Mouse (Mus musculus) lung, postnatal 25 days (tissue): ENCODE results near the gene Dagla.
A peak's percentile ranks its signal among the peaks of the same experiment; 100 is the strongest.

Source experiments
- DNase-seq: peaks from one replicate; pipeline ENCODE4 v3.0.0; 2022; ENCODE audit warnings: low spot score

The Dagla gene

DNA sequence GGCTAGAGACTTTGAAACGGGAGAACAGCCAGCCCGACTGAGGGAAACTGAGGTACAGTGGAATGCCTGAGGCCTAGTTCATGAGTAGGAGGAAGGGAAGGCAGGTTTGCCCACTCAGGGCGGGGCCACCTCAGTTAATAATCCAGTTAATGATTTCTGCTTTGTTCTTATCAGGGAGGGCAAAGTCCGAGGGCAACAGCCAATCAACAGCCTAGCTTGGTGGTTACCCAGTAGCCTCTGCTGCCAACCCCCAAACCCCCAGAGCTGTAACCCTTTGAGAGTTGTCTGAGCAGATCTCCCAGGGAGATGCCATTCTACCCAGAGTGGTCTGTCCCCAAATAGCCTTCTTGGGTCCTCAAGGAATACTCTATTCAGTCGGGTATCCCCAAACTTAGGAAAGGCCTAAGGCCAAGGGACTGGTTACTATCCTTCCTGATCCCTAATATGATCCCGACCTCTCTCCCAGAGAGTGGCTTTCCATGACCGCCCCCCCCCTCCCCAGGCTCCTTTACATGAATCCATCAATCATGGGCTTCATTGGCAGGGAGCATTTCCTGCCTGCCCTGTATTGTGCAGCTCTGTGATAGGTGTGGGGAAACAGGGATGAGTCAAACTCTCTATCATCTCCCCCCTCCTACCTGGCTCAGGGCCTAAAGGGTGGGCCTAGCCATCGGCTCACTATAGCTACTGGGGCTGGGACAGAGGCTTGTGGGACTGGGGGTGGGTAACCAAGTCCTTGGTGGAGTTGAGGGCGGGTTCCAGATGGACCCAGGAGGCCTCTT, 68.7 kb downstream of the Dagla start:
- DNase-seq = no peak

DNA sequence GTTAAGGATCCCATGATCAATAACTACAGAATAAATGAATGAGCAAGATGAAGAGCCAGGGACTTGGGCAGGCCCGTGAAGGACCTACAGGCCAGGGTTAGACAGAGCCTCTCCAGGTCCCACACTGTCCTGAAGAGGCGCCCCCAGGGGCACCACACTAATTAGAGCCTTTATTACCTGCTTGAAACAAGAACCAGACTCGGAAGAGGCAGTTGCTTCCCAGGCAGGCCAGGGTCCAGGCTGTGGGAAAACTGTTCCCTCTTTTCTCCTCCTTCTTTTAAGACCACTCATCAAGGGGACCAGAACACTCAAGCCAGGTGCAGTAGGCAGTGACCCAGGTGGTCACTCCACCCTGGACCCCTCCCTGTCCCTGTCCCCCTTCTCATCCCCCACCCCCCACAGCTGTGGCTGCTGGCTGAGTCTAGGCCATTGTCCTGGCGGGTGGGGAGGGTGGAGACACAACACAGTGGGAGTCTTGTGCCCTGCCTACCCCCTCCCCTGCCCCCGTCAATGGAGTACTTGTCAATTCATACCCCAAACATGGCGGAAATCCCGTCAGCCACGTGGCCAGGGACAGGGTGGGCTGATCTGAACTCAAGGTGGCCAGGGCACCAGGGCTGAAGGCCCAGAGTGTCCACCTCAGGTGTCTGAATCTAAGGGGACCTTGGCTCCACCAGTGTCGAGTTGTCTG, 72.2 kb downstream of the Dagla start:
- no peak for DNase-seq

DNA sequence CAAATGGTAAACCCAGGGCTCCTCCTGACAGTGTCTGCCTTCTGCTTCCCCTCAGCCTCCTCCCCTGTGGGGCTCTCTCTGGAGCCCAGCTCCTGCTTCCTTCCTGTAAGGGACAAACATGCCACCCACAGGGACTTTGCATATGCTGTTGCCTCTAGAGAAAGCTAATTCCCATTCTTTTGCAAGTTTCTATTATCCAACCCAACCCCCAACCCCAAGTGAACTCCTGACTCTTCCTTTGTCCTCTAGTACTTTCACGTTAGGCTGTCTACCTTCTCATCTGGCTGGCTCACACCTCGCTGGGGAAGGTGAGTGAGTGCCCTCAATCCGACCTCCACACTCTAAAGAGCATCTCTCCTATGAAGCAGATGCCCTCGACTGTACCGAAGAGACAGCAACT, 72.8 kb downstream of the Dagla start:
- DNase-seq = no peak

DNA sequence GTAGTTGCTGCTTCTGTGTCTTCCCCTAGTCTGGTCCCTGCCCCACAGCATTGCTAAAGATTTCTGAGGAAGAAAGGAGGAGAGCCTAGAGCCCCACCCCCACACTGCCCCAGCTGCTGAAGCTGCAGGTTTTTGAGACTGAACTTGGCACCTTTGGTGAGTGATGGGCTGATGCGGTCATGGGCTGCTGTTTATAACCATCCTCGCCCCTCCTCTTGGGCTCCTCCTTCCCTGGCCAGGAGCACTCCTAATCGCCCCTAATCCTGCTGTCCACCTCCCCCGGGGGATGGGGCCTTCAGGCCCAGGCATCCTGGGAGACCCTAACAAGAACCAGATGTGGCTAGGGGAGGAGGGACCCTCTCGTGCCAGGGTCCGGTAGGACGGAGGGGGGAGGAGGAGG, 73.7 kb downstream of the Dagla start:
- no peak for DNase-seq

DNA sequence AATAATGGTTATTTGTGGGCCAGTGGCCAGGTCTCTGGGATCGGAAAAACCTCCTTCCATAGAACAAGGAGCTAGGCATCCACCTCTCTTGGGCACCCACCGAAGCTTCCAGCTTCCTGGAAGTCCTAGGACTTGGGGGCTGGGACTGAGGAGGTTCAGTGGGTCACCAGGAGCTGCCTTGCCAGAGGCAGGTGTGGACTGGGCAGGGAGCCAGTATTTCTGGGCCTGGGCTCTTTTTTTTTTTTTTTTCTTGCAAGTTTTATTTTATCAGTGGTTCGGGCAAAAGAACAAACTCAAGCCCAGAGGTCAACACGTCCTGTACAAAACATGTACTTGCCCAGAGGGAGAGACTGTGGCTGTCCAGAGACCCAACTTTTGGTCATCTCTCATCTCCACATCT, 78.9 kb downstream of the Dagla start:
- no peak for DNase-seq

DNA sequence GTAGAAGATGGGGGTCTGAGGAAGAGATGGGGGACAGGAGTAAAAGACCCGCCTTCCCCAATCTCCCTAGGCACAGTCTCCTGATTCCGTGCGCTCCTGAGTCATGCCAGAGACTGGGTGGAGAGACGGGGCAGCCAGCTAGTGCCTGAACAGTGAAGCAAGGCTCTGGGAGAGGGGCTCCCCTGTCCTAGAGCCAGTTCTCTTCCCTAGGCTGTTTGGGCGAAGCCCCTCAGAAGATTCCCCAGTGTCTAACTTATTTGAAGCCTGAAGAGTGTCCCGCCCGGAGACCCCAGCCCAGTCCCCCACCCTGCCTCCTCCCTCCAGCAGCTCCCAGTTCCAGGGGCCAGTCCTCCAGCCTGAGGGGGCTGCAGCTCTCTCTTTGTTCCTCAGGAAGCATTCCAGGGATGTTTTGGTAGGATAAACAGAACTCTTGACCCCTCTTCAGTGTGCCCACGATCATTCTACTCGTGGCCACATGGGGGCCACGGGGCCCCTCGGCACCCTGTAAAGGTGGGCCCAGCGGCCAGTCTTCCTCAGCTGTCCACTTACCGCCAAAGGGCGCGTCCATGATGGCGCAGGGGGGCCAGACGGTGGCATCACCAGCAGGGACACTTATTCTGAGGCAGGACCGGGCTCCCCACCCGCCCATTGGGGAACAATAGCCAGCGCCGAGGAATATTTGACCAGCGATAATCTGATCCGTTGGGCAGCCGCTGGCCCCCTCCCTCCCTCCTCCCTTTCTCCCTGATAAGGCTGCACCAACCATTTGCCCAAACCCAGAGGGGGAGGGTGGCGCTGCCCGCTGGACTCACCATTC, 79.8 kb downstream of the Dagla start:
- no peak for DNase-seq

DNA sequence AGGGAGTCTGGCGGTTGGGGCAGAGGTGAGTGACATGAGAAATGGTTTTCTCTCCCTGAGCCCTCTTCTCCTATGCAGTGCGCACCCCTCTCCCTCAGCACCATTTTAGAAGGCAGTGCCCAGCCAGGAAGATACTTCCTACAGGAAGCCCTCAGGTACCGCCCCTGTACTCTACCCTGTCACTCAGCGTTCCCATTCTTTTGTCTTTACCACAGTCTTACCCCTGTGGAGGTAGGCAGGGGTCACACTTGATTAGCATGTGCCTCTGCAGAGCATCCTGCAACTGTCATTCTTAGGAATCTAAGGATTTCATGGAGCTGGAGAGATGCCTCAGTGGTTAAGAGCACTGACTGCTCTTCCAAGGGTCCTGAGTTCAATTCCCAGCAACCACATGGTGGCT, 81.1 kb downstream of the Dagla start:
- no peak for DNase-seq

DNA sequence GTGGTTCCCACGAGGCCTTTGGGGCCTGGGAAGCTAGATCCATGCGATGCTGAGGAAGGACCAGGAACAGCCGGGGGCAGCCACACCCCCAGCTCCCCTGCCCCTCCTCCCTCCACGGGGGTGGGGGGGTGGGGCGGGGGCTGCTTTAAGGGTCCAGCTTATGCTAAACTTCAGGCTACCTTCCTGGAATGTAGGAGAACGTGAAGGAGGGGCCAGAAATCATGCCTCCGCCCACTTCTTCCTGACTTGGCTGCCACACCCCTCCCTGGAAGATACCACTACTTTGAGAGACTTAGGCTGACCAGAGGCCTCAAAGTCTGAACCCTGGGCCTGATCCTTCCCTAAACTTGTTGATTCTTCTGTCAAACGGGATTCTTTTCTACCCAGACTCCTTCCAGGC, 82.0 kb downstream of the Dagla start:
- DNase-seq = no peak

DNA sequence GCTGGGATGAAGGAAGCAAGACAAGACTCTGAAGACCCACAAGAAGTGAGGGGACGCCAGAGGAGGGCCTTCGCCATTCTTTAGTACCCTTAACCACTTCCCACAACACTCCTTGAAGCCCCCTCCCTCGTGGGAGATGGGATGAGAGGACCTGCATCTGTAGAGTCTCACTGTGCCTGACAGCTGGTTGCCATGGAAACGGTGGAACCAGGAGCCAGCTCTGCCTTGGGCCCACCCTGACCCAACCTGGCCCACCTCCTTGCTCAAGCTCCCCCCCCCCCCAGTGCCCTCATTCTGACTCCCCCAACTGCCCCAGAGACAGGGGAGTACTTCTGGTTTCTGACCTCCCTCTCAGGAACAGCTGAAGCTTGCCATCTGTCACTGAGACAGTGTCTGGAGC, 83.1 kb downstream of the Dagla start:
- DNase-seq = no peak

DNA sequence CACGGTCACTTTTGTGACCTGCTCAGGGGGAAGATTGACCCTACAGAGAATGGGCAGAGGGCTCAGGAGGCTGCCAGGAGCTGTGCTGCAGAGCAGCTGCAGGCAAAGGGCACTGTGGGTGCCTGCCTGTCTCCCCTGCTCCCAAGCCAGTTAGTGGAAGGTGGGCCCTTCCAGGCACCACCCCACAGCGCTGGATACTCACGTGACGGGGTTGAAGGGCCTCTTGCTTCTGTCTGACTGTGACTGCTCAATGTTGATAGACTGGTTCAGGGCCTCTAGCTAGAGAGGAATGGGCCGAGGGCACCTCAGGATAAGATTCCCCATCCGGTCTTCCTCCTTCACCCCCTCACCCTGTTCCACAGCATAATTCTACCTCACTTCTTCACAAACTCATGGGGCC, 85.1 kb downstream of the Dagla start:
- no peak for DNase-seq

DNA sequence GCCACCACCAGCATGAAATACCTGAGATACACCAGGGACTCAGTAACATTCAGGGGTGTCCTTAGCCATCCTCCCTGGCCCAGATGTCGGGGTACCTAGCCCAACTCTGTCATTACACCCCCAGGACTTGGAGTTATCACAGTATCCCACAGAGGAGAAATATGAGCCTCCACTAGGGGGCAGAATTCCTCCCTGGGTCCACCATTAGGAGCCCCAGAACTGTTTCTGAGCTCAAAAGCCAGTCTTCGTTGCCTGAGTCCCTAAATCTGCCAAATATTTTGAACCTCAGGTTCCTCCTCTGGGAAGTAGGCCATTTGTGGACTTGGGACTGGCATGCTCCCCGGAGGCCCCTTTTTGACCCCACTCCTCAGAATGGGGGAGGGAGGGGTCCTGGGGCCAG, 85.6 kb downstream of the Dagla start:
- DNase-seq = peak; percentile 52

DNA sequence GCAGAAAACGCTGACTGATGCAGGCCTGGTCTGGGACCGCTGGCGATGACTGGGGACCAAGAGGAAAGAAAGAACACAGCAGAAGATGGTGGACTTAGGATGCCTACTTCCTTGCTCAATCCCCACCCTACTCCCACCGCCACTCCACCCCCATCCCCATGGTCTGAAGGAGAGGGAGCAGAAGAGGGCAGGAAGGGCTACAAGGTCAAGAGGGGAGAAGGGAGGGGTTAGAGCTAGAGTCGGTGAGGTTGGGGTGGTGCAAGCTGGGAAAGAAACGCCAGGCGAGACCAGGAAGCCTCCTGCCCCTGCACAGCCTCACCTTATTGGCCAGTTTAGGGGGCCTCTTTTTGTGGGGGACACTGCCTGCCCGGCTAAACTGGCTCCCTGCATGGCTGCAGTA, 88.6 kb downstream of the Dagla start:
- DNase-seq = no peak

DNA sequence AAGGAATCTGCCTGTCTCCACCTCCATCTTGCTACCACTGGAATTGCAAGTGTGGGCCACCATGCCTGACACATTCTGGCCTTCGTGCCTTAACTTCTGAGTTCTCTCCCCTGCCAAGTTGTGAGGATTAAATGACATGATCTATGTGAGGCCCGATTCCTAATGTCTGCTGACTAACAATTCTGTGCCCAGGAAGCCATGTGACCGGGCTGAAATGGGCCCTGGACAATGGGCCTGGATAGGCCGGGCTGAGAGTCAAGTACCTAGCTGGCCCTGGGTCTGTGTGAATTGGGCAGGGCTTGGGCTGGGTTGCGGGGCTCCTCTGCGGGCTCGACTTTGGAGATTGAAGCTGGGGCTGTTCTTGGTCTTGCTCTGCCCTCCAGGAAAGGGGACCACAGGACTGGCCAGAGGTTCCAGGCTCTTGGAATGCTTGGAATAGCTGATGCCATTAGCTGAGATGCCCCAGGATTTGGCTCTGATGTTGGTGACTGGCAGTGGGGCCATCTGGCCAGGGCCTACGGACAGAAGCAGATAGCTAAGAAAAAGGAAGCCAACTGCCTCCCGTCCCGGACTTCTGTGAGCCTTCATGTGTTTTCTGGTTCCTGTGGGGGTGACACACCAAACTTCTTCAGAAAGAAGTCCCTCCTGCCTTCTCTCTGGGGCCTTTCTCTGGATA, 90.7 kb downstream of the Dagla start:
- no peak for DNase-seq

DNA sequence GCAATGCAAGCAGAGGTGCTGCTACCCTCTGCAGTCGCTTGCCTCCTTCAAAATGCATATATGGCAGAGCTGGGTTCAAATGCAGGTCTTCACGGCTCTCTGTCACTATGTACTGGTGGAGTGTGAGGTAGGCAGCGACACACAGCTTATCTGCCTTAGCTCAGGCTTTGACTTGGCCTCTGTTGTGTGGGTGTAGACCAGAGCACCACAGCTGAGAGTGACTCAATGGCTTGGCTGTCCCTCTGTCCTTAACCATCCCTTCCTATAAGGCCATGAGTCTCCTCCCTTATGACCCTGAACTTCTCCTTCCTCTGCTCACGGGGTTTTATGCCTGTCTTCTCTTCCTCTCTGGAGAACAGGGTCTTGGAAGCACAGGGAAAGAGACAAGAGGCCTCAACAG, 93.8 kb downstream of the Dagla start:
- DNase-seq = no peak

DNA sequence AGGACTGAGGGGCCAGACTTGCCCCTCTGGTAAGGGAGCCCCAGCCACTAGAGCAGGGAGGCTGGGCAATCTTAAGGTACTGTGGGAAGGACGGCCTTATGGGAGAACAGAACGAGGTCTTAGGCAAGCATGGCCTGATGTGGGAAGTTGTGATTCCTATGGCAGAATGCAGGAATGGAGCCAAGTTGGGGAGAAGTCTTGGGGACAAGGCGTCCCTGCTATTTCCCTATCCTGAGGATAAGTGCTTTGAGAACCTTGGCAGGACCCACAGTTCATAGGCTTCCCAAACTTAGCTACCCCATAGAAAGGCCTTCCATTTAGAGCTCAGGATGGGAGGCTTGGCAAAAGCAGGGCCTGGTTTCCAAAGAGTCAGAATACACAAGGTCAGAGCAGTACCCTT, 95.8 kb downstream of the Dagla start:
- no peak for DNase-seq

DNA sequence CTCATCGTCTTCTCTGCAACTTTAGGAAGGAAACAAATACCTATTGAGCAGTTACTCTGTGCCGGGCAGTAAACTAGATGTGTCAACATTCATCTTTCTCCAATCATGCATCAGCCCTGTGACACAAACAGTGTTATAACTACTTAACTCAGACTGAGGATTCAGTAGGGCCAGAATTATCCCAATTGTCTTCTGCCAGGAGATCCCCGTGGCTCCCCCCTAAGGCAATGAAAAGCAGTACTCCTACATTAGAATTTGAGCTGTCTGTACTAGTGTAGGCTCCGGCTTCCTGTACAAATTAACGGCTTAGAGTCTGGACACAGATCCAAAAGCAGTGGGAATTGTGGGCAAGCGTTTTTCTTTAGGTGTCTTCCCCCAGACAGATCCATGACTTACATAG, 99.6 kb downstream of the Dagla start:
- no peak for DNase-seq

DNA sequence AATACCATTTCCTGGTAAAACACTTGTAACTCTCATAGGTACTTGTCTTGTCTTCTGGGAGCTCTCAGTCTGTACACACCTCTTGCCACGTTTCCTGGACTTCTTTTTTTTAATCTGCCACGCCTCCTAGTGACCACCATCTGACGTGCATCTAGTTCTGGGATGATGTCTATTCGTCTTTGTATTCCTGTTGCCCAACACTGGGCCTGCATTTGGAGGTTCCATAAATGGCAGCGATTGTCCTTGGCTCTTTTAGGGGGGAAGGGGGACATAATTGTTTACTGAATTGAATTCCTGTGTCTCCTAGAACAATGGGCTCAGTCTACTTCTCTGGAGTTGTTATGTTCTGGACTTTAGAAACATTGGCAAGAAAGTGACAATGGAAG, 100.1 kb downstream of the Dagla start:
- peak; percentile 86 for DNase-seq

DNA sequence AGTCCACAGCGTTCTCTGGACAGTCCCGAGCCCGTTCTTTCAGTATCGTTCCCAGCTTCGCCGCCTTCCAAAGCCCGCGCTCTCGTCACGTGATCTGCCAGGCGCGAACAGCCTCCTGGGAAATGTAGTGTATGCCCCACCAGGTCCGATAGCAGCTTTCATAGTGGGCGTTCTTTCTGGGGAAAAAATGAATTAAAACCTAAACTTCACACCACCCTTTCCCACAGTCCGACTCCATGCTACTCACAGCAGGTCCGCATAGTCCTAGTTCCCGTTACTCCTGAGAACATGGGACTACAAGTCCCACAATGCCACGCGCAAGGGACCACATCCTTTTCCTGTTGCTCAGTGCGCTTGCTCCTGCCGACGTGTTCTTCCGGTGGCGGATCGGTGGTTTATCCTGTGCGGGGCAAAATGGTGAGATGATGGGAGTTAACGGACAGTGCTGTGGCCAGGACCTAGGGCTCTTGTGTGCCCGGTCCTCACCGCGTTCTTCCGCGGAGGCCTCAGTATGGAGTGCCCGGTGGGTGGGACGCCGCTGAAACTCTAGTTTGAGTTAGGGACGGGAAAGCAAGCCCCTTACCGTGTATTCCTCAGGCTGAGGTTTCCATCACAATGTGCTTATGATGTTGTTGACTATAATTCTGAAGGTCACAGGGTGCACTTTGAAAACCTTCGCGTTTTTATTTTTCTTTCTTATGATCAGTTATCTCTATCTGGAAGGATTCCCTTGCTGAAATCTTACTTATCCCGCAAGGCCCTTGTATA, 100.6 kb downstream of the Dagla start, which contains the start of the genes Tmem258 and Fen1:
Tmem258 (plus strand) TSS at position 167 of the 768 bp plus-strand sequence.
Fen1 (minus strand) TSS at position 322 of the 768 bp plus-strand sequence.
- DNase-seq = peak; percentile 92

DNA sequence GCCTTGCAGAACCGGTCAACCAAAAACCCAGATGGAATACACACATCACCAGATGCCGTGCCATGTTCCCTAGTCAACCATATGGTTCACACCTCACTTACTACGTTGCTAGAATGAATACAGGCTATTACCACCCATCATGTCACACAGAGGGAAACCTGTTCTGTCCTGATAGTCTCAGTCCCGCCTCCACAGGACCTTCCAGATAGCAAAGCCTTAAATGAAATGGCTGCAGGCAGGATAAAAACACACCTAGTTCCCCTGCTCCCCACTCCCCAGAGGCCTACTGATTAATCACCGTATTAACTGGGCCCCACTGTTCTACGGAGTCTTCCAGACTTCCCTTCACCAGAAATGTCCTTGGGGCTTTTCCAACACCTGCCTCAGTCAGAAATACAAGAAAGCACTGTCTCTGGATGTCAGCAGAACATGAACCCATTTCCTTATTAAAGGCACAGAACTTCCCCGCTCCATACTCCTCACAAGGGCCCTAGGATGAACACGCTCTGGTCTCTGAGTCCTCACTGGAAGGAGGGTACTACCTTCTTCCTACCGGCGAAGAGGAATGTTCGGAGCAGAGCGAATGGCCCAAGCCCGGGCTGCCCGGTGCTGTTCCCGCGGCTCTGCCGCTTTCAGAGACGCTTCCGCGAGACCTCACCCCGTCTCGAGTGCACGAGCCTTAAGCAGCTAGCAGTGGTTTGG, 101.4 kb downstream of the Dagla start:
- DNase-seq = no peak

DNA sequence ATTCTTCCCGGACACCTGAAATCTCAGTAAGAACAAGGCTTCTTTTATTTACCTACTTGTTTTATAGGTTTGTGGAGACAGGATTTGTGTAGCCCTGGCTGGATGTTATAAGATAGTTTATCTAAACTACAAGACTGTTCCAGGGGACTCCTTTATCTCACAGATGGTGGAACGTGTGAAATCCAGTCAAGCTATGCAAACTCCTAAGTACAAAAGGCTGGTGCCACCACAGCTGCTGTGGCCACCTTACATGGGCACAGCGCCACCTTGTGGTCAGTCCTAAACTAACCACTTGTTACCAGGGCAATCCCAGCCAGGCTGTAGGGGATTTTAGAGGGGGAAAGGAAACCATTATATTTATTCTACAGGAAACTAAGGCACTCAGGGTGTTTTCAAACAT, 106.0 kb downstream of the Dagla start:
- DNase-seq = peak; percentile 73

DNA sequence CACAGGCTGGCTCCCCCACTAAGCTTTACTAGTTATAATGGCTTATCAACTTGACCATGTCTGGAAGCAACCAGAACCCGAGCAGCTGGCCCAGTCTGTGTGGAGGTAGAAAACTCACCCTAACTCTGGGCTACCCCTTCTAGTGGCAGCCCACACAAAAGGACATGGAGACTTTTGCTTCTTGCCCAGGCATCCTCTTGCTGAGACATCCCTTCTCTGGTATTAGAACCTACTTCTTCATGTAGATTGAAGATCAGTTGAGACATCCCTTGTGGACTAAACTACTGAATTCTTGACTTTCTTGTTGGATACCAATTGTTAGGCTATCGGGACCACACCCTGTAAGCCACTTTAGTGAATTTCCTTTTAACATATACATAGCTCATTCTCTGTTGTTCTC, 106.4 kb downstream of the Dagla start:
- no peak for DNase-seq
